Mouse (Mus musculus): ENCODE data around the gene Derl2. TPM values are rescaled to one million over a fixed set of nuclear protein-coding genes. Genes with fewer than 3 reads are reported as not detected.

The Derl2 gene
- polyA plus RNA-seq (2012; rRNA removed): 12.5 and 14.1 TPM in 2 replicates

GRCm38 (mm10) chr11:71019201-71020068 is at the start of gene Derl2, which contains the start of gene Mis12:
Derl2 (minus strand) TSS chr11:71019841.
Mis12 (plus strand) TSS chr11:71019611.
- WGBS: under 1% methylated on average over 70 of the region's 71 CpGs
- TF ChIP-seq POLR2A (IDR thresholded peaks at IDR 0.05; ENCODE audit: control insufficient read depth, extremely low read depth, insufficient read depth, low read length, poor library complexity) (peak; percentile 63; the same call in 1 of the 2 replicates), CTCF (IDR thresholded peaks at IDR 0.05; ENCODE audit: borderline replicate concordance, control insufficient read depth, extremely low read depth, insufficient read depth, low read length, poor library complexity) (peak; percentile 59; the same call in 1 of the 2 replicates)

GRCm38 (mm10) chr11:71052554-71052953 is 32.9 kb upstream of the Derl2 start:
- no peak for DNase-seq
- WGBS: 0% methylated on average over 1 of the region's 1 CpGs
- Histone ChIP-seq H3K36me3 (ENCODE audit: control insufficient read depth, insufficient read depth, low read length) (no peaks in the 10 kb centered on the region), H3K27ac (ENCODE audit: control insufficient read depth, insufficient read depth, low read length) (no peak overlapping the region), H3K27me3 (ENCODE audit: control insufficient read depth, insufficient read depth, low read length) (no peaks in the 10 kb centered on the region), H3K4me3 (ENCODE audit: control insufficient read depth, insufficient read depth, low read length) (no peak overlapping the region), H3K4me1 (replicated peaks; ENCODE audit: control insufficient read depth, insufficient read depth, low read length) (no peaks in the 10 kb centered on the region)
- TF ChIP-seq CTCF (IDR thresholded peaks at IDR 0.05; ENCODE audit: borderline replicate concordance, control insufficient read depth, extremely low read depth, insufficient read depth, low read length, poor library complexity) (no peak), POLR2A (IDR thresholded peaks at IDR 0.05; ENCODE audit: control insufficient read depth, extremely low read depth, insufficient read depth, low read length, poor library complexity) (no peak)

More at GRCm38 (mm10) chr11:71019201-71020068, at the start of gene Derl2, which contains the start of gene Mis12:
- Histone ChIP-seq H3K27ac (ENCODE audit: control insufficient read depth, insufficient read depth, low read length) (peak within 1 kb of the TSS; percentile 58), H3K4me1 (replicated peaks; ENCODE audit: control insufficient read depth, insufficient read depth, low read length) (peaks cover 3% of the 10 kb centered on the region; the same call in 1 of the 2 replicates), H3K27me3 (ENCODE audit: control insufficient read depth, insufficient read depth, low read length) (no peaks in the 10 kb centered on the region), H3K36me3 (ENCODE audit: control insufficient read depth, insufficient read depth, low read length) (peaks cover under 1% of the 10 kb centered on the region; the same call in 1 of the 2 replicates), H3K4me3 (ENCODE audit: control insufficient read depth, insufficient read depth, low read length) (peak within 1 kb of the TSS; percentile 82)
- DNase-seq: peak; percentile 98

DNA sequence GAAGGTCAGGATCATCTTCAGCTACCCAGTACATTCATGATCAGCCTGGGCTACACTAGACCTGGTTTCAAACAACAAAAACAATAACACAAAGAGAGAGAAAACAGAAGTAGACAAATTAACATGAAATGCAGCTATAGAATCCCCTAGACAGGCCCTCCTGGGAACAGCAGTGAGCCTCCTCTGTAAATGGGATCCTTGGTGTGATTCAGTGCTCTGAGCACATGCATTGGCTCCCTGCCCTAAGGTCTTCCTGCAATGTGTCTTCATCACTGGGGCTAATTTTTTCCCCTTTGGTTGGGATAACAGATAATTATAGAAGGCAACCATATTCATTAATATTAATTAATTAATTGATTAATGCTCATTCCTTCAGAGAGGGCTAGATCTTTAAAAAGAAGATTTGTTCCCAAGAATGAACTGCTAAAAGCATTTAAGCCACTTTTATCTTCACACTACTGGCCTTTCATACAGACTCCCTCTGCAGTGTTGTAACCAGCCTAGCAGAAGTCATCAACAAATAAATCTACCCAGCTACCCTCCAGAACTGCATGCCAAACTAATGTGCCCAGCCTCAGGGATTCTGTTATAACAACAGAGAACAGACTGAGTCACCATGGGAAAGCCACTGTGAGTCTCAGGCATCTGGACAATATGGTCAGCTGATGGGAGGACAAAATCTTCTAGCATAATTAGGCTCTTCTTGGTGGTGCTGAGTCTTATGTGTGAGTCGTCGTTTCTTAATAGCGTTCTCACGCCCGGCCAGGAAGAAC is 20.1 kb upstream of the Derl2 start:
- no peaks in the 10 kb centered on the region; the same call in 1 of the 2 replicates for H3K27me3 ChIP-seq (ENCODE audit: control insufficient read depth, insufficient read depth, low read length)
- no peak overlapping the region for H3K4me3 ChIP-seq (ENCODE audit: control insufficient read depth, insufficient read depth, low read length)
- H3K27ac ChIP-seq (ENCODE audit: control insufficient read depth, insufficient read depth, low read length): no peak overlapping the region
- no peaks in the 10 kb centered on the region for H3K36me3 ChIP-seq (ENCODE audit: control insufficient read depth, insufficient read depth, low read length)
- no peak for DNase-seq
- H3K4me1 ChIP-seq (replicated peaks; ENCODE audit: control insufficient read depth, insufficient read depth, low read length): no peaks in the 10 kb centered on the region
- TF ChIP-seq POLR2A (IDR thresholded peaks at IDR 0.05; ENCODE audit: control insufficient read depth, extremely low read depth, insufficient read depth, low read length, poor library complexity) (no peak), CTCF (IDR thresholded peaks at IDR 0.05; ENCODE audit: borderline replicate concordance, control insufficient read depth, extremely low read depth, insufficient read depth, low read length, poor library complexity) (no peak)
- 97% methylated on average over 5 of the region's 5 CpGs for WGBS

GRCm38 (mm10) chr11:71033163-71033761 is 13.6 kb upstream of the Derl2 start, which contains the start of gene 6330403K07Rik:
6330403K07Rik (minus strand) TSS chr11:71033513.
- Histone ChIP-seq H3K27me3 (ENCODE audit: control insufficient read depth, insufficient read depth, low read length) (no peaks in the 10 kb centered on the region; the same call in 1 of the 2 replicates), H3K36me3 (ENCODE audit: control insufficient read depth, insufficient read depth, low read length) (peaks cover under 1% of the 10 kb centered on the region; the same call in 1 of the 2 replicates), H3K4me3 (ENCODE audit: control insufficient read depth, insufficient read depth, low read length) (peak within 1 kb of the TSS; percentile 30), H3K4me1 (replicated peaks; ENCODE audit: control insufficient read depth, insufficient read depth, low read length) (no peaks in the 10 kb centered on the region), H3K27ac (ENCODE audit: control insufficient read depth, insufficient read depth, low read length) (no peak within 1 kb of the TSS)
- no peak for DNase-seq
- TF ChIP-seq CTCF (IDR thresholded peaks at IDR 0.05; ENCODE audit: borderline replicate concordance, control insufficient read depth, extremely low read depth, insufficient read depth, low read length, poor library complexity): no peak
- TF ChIP-seq POLR2A (IDR thresholded peaks at IDR 0.05; ENCODE audit: control insufficient read depth, extremely low read depth, insufficient read depth, low read length, poor library complexity): no peak
- WGBS: 4% methylated on average over 31 of the region's 31 CpGs

- Histone ChIP-seq H3K27ac (ENCODE audit: control insufficient read depth, insufficient read depth, low read length) (no peak overlapping the region), H3K4me1 (replicated peaks; ENCODE audit: control insufficient read depth, insufficient read depth, low read length) (no peaks in the 10 kb centered on the region), H3K4me3 (ENCODE audit: control insufficient read depth, insufficient read depth, low read length) (peak overlapping the region; percentile 30; the same call in 1 of the 2 replicates), H3K27me3 (ENCODE audit: control insufficient read depth, insufficient read depth, low read length) (no peaks in the 10 kb centered on the region; the same call in 1 of the 2 replicates), H3K36me3 (ENCODE audit: control insufficient read depth, insufficient read depth, low read length) (peaks cover 7% of the 10 kb centered on the region)
- DNase-seq: no peak
- TF ChIP-seq POLR2A (IDR thresholded peaks at IDR 0.05; ENCODE audit: control insufficient read depth, extremely low read depth, insufficient read depth, low read length, poor library complexity): no peak
- no peak for TF ChIP-seq CTCF (IDR thresholded peaks at IDR 0.05; ENCODE audit: borderline replicate concordance, control insufficient read depth, extremely low read depth, insufficient read depth, low read length, poor library complexity)
- WGBS: 46% methylated on average over 26 of the region's 26 CpGs
Measured at GRCm38 (mm10) chr11:71032491-71033162, 13.0 kb upstream of the Derl2 start.
